Mouse (Mus musculus) spleen, postnatal 4 days (tissue): ENCODE measurements around the gene Gm10354.
"Not testable (repeated sequence)": the region's sequence is repeated elsewhere in the genome, so short reads cannot be mapped to it uniquely, and the experiment has no call there.

ENCODE experiments used
- DNase-seq, 2 experiments: peaks; one replicate each; pipeline ENCODE4 v3.0.0; 2022; ENCODE audit warnings: low spot score in 2 of 2

Gene Gm10354

DNA sequence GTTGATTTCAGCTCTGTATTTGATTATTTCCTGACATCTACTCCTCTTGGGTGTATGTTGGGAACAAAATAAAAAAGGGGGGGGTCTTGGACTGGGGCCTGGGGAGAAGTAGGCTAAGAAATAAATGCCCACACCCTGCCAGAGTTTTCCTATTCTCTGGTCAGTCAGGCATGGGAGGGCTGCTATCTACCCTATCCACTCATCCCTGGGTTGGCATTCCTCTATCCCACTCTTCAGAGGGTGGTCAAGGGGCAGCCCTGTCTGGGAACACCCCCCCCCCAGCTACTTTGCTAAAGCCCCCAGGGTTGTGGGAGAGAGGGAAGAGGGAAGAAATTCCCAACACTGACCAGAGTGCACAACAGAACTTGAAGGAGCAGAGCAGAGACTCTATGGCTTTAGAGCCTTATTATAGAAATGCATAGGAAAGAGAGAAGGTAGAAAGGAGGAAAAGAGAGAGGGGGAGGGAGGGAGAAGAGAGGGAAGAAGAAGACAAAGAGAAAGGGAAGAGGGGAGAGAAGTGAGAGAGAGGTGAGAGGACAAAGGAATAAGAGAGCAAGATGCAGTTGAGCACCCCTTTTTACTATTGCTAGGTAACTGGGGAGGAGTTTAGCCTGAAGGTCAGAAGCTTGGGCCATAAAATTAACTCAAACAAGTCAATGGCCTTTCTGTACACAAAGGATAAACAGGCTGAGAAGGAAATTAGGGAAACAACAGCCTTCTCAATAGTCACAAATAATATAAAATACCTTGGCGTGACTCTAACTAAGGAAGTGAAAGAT is 22.6 kb downstream of the Gm10354 start:
- not testable (repeated sequence) for DNase-seq

DNA sequence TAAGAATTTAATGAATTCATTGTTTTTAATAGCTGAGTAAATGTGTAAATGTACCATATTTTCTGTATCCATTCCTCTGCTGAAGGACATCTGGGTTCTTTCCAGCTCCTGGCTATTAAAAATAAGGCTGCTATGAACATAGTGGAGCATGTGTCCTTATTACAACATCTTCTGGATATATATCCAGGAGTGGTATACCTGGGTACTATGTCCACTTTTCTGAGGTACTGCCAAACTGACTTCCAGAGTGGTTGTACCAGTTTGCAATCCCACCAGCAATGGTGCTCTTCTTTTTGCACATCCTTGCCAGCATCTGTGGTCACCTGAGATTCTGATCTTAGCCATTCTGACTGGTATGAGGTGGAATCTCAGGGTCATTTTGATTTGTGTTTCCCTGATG is 25.1 kb downstream of the Gm10354 start:
- DNase-seq = not testable (repeated sequence)

DNA sequence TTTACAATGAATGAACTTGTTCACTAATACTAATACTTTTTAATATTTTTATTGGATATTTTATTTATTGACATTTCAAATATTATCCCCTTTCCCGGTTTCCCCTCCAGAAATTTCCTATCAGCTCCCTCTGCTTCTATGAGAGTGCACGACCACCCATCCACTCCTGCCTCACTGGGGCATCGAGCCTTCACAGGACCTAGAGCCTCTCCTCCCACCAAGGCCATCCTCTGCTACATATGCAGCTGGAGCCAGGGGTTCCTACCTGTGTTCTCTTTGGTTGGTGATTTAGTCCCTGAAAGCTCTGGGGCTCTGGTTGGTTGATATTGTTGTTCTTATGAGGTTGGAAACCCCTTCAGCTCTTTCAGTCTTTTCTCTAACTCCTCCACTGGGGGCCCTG is 26.0 kb downstream of the Gm10354 start:
- not testable (repeated sequence) for DNase-seq

DNA sequence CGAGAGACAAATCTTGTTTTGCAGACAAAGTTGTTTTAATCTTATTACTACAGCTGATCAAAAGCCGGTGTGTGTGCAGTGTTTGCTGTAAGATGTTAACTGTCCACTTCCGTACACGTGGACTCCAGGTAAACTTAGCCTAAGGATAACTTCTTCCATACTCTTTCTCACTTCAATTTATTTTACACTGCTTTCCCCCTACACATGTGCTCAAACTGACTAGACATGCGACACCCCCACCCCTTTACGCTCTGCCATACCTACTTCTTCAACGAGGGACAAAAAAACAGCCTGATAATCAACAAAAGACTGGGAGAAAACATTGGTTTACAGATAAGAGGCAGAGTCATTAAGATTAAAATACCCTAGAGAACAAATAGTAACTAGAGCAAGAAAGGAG is 26.9 kb downstream of the Gm10354 start:
- not testable (repeated sequence) for DNase-seq

DNA sequence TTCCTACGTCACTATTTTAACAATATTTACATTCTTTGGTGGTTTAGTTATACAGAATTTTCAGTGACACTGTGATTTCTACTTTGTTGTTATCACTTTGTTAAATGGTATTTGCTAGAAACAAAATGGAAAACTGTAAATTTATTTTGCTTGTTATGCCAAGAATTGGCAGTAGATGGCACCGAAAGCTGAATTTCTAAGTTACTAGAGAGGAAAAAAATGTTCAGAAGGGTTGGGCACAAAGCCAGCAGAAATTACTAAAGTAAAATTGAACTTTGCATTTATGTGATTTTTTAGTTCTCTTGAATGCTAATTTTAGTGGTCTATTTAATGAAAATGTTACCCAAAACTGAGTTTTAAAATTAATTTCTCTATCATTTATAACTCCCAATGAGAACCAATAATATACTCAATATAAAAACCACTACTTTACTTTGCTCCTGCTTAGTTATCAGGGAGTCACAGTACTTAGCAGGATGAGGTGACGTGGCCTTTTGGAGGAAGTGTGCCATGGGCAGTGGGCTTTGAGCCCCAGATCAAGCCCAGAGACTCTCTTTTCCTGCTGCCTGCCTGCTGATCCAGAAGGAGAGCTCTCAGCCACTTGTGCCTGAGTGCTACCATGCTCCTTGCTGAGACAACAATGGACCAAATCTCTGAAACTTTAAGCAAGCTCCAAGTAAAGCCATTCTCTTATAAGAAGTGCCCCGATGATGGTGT is 31.1 kb downstream of the Gm10354 start:
- not testable (repeated sequence) for DNase-seq

DNA sequence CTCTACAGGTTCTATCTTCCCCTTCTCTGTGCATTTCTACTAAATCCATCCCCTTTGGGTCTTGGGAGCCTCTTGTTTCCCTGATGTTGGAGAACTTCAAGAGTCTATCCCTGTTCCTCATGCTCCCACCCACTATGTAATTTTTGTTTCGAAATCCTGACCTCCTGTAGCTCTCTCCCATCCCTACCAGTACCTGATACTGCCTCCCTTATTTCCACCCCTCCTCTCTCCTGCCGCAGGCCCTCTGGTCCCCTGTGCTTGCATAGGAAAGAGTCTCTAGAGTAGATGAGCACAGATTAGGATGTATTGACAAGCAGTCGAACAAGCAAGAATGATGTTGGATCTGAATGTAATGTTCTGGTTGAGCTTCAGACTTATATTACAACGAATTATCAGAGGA is 33.2 kb downstream of the Gm10354 start:
- not testable (repeated sequence) for DNase-seq

DNA sequence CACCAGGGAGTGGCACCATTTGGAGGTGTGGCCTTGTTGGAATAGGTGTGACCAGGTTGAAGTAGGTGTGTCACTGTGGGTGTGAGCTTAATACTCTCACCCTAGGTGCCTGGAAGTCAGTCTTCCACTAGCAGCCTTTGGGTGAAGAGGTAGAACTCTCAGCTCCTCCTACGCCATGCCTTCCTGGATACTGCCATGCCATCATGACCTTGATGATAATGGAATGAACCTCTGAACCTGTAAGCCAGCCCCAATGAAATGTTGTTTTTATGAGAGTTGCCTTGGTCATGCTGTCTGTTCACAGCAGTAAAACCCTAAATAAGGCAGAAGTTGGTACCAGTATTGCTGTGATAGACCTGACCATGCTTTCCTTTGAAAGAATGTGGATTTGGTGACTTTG is 37.7 kb downstream of the Gm10354 start:
- DNase-seq = not testable (repeated sequence)

DNA sequence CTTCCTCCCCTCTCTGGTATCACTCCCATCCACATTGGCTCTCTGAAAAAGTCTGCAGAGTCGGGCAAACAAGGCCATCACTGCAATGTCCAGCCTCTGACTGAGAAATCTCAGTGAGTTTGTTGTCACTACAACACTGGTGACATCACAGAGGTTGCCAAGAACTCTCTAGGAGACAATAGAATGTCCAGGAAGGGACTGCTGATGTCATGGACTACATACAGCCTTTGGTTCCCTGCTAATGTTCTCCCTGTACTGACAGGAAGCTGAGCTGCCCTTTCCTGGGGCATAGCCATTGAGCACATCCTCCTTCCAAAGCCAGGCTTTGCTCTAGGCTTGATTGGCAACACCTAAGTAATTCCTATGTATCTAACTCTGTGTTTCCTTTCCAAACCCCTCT is 40.4 kb downstream of the Gm10354 start, which contains the start of gene Speer4e:
Gene Speer4e (minus strand): TSS at position 101 of the 400 bp plus-strand sequence.
- DNase-seq = not testable (repeated sequence)

DNA sequence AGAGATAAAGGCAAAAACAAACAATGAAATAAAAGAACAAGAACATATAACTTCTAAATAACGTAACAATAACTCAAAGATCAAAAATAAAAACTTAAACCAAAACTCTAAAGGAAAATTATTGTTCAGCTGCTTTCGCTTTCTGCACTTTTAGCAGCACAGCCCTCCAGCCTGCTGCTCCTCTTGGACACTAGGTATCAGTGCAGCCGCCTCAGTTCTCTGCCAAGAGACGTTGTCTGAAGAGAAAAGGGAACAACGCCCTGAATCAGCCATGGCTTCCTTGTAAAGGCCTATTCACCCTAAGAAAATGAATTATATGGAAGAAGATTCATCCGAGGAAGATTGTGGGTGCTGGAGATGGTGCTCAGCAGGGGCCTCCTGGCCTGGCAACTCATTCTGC is 45.0 kb downstream of the Gm10354 start:
- DNase-seq = not testable (repeated sequence)

DNA sequence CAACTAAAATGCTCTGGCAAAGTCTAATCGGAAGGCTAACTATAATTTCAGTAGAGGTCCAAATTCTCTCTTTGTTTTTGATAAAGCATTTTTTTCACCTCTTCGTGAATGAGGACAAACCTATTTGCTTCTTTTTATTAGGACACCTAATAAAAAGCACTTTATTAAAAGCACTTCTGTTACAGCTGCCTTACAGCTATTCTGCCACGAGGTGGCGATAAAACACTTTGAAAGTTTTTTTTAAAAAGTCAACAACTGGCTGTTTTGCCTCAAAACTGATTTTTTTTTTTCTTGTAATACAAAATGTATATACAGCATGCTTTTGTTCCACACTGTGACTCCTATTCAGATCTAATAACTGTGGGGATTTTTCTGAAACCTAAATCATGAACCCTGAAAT is 51.7 kb downstream of the Gm10354 start:
- DNase-seq = not testable (repeated sequence)
